Mouse (Mus musculus) embryonic facial prominence, embryonic 12.5 days (tissue): ENCODE measurements at regions not wholly inside any gene's neighbourhood (a gene's known extent, or its start where the extent isn't known, plus 50 kb on each side); places are given as distances from the start of the nearest gene placed in this dataset.

Experiments used
- ATAC-seq: fragments of 200-750 bp; cut with Nextera tagmentation; 2 replicates; pipeline ENCODE4 v1.8.0; 2017; ENCODE audit not compliant: insufficient number of reproducible peaks, insufficient read depth, low FRiP score, low TSS enrichment
- H3K27ac ChIP-seq: fragments of 300-500 bp; sonication (generic); 2 replicates; pipeline ENCODE4 v1.5.1; 2016; ENCODE audit warnings: mild to moderate bottlenecking
- H3K27me3 ChIP-seq: fragments of 300-500 bp; sonication (generic); 2 replicates; pipeline ENCODE4 v1.6.1; 2016; ENCODE audit warnings: mild to moderate bottlenecking, moderate library complexity
- H3K36me3 ChIP-seq: fragments of 300-500 bp; sonication (generic); 2 replicates; pipeline ENCODE4 v1.6.1; 2016; ENCODE audit warnings: mild to moderate bottlenecking
- H3K4me1 ChIP-seq: fragments of 300-500 bp; sonication (generic); 2 replicates; pipeline ENCODE4 v1.6.1; 2016
- H3K4me2 ChIP-seq: fragments of 300-500 bp; sonication (generic); replicated peaks from 2 replicates; pipeline ENCODE4 v1.6.1; 2016; ENCODE audit warnings: mild to moderate bottlenecking, moderate library complexity
- H3K4me3 ChIP-seq: fragments of 300-500 bp; sonication (generic); 2 replicates; pipeline ENCODE4 v1.5.1; 2016; ENCODE audit warnings: mild to moderate bottlenecking
- H3K9ac ChIP-seq: fragments of 300-500 bp; sonication (generic); 2 replicates; pipeline ENCODE4 v1.6.1; 2016; ENCODE audit warnings: mild to moderate bottlenecking, moderate library complexity
- H3K9me3 ChIP-seq: fragments of 300-500 bp; sonication (generic); 2 replicates; pipeline ENCODE4 v1.6.1; 2016; ENCODE audit warnings: mild to moderate bottlenecking, moderate library complexity
- WGBS: fragments of 180-500 bp; shearing (Covaris S2); methylation state at CpG from one replicate; pipeline ENCODE4 v1.1.7; 2016; 5-methylcytosine and 5-hydroxymethylcytosine counted together

- H3K9ac ChIP-seq, result no peak overlapping the region
- H3K27me3 ChIP-seq, result no peaks in the 10 kb centered on the region
- H3K4me3 ChIP-seq, result no peak overlapping the region
- no peak for ATAC-seq
- H3K4me1 ChIP-seq, result peaks cover 52% of the 10 kb centered on the region
- H3K9me3 ChIP-seq, result no peaks in the 10 kb centered on the region
- H3K4me2 ChIP-seq, result no peak overlapping the region
- H3K27ac ChIP-seq, result peak overlapping the region; percentile 94
- H3K36me3 ChIP-seq, result no peaks in the 10 kb centered on the region
- 55% methylated on average over 1 of the region's 1 CpGs for WGBS
These were observed 66.8 kb upstream of the Haao start for GRCm38 (mm10) chr17:83914603-83915002.

- Histone ChIP-seq H3K27me3 (no peaks in the 10 kb centered on the region), H3K36me3 (no peaks in the 10 kb centered on the region), H3K9me3 (no peaks in the 10 kb centered on the region), H3K9ac (no peak overlapping the region), H3K4me1 (peaks cover 52% of the 10 kb centered on the region), H3K4me2 (no peak overlapping the region), H3K27ac (peak overlapping the region; percentile 94), H3K4me3 (no peak overlapping the region)
- 26% methylated on average over 13 of the region's 13 CpGs for WGBS
- peak; percentile 88 for ATAC-seq
These were observed 66.1 kb upstream of the Haao start for GRCm38 (mm10) chr17:83913711-83914415.

GRCm38 (mm10) chr17:83912421-83912820 is 64.7 kb upstream of the Haao start:
- Histone ChIP-seq H3K36me3 (no peaks in the 10 kb centered on the region), H3K9ac (no peak overlapping the region), H3K9me3 (no peaks in the 10 kb centered on the region), H3K27me3 (no peaks in the 10 kb centered on the region), H3K4me2 (no peak overlapping the region), H3K27ac (peak overlapping the region; percentile 94), H3K4me1 (peaks cover 39% of the 10 kb centered on the region), H3K4me3 (no peak overlapping the region)
- 91% methylated on average over 6 of the region's 6 CpGs for WGBS
- no peak for ATAC-seq

GRCm38 (mm10) chr17:83908811-83909210 is 61.0 kb upstream of the Haao start:
- no peak overlapping the region for H3K4me2 ChIP-seq
- ATAC-seq, result no peak
- no peak overlapping the region for H3K27ac ChIP-seq
- no peaks in the 10 kb centered on the region for H3K36me3 ChIP-seq
- peaks cover 10% of the 10 kb centered on the region for H3K4me1 ChIP-seq
- H3K9me3 ChIP-seq, result no peaks in the 10 kb centered on the region
- 90% methylated on average over 6 of the region's 6 CpGs for WGBS
- H3K4me3 ChIP-seq, result no peak overlapping the region
- H3K27me3 ChIP-seq, result no peaks in the 10 kb centered on the region
- no peak overlapping the region for H3K9ac ChIP-seq

- Histone ChIP-seq H3K27ac (no peak overlapping the region), H3K36me3 (no peaks in the 10 kb centered on the region), H3K4me2 (no peak overlapping the region), H3K9me3 (no peaks in the 10 kb centered on the region), H3K4me1 (peaks cover 8% of the 10 kb centered on the region), H3K4me3 (no peak overlapping the region), H3K27me3 (no peaks in the 10 kb centered on the region), H3K9ac (no peak overlapping the region)
- 92% methylated on average over 3 of the region's 3 CpGs for WGBS
- ATAC-seq, result no peak
These were observed 59.8 kb upstream of the Haao start for GRCm38 (mm10) chr17:83907538-83907937.

- ATAC-seq, result no peak
- H3K4me3 ChIP-seq, result no peak overlapping the region
- no peak overlapping the region for H3K9ac ChIP-seq
- peaks cover 14% of the 10 kb centered on the region for H3K4me1 ChIP-seq
- WGBS, result 88% methylated on average over 12 of the region's 12 CpGs
- no peak overlapping the region for H3K4me2 ChIP-seq
- no peak overlapping the region for H3K27ac ChIP-seq
- no peaks in the 10 kb centered on the region for H3K27me3 ChIP-seq
- no peaks in the 10 kb centered on the region for H3K9me3 ChIP-seq
- H3K36me3 ChIP-seq, result no peaks in the 10 kb centered on the region
These were observed 59.2 kb upstream of the Haao start for GRCm38 (mm10) chr17:83906751-83907537.

GRCm38 (mm10) chr17:83903467-83903866 is 55.7 kb upstream of the Haao start:
- peak; percentile 66; the same call in 1 of the 2 replicates for ATAC-seq
- Histone ChIP-seq H3K4me1 (peaks cover 19% of the 10 kb centered on the region), H3K9me3 (no peaks in the 10 kb centered on the region), H3K27me3 (no peaks in the 10 kb centered on the region), H3K4me3 (no peak overlapping the region), H3K36me3 (no peaks in the 10 kb centered on the region), H3K4me2 (no peak overlapping the region), H3K9ac (no peak overlapping the region), H3K27ac (peak overlapping the region; percentile 61; the same call in 1 of the 2 replicates)
- WGBS, result under 1% methylated on average over 7 of the region's 7 CpGs

- peaks cover 26% of the 10 kb centered on the region for H3K4me1 ChIP-seq
- no peak overlapping the region for H3K4me2 ChIP-seq
- no peaks in the 10 kb centered on the region for H3K9me3 ChIP-seq
- no peak overlapping the region for H3K9ac ChIP-seq
- no peak overlapping the region for H3K4me3 ChIP-seq
- H3K27ac ChIP-seq, result peak overlapping the region; percentile 61; the same call in 1 of the 2 replicates
- H3K36me3 ChIP-seq, result no peaks in the 10 kb centered on the region
- ATAC-seq, result no peak
- H3K27me3 ChIP-seq, result no peaks in the 10 kb centered on the region
- 28% methylated on average over 3 of the region's 3 CpGs for WGBS
These were observed 54.8 kb upstream of the Haao start for GRCm38 (mm10) chr17:83902523-83902922.

GRCm38 (mm10) chr17:83902091-83902490 is 54.3 kb upstream of the Haao start:
- Histone ChIP-seq H3K4me2 (no peak overlapping the region), H3K27ac (peak overlapping the region; percentile 61; the same call in 1 of the 2 replicates), H3K9me3 (no peaks in the 10 kb centered on the region), H3K9ac (no peak overlapping the region), H3K36me3 (no peaks in the 10 kb centered on the region), H3K27me3 (no peaks in the 10 kb centered on the region), H3K4me1 (peaks cover 29% of the 10 kb centered on the region), H3K4me3 (no peak overlapping the region)
- 34% methylated on average over 6 of the region's 6 CpGs for WGBS
- no peak for ATAC-seq

GRCm38 (mm10) chr17:83899588-83900152 is 51.9 kb upstream of the Haao start:
- Histone ChIP-seq H3K9ac (no peak overlapping the region), H3K27me3 (no peaks in the 10 kb centered on the region), H3K4me1 (peaks cover 46% of the 10 kb centered on the region), H3K27ac (no peak overlapping the region), H3K36me3 (no peaks in the 10 kb centered on the region), H3K9me3 (no peaks in the 10 kb centered on the region), H3K4me3 (no peak overlapping the region), H3K4me2 (no peak overlapping the region)
- WGBS, result 73% methylated on average over 7 of the region's 7 CpGs
- ATAC-seq, result no peak

- no peaks in the 10 kb centered on the region for H3K36me3 ChIP-seq
- H3K4me1 ChIP-seq, result peaks cover 41% of the 10 kb centered on the region
- no peak for ATAC-seq
- H3K4me3 ChIP-seq, result no peak overlapping the region
- 88% methylated on average over 5 of the region's 5 CpGs for WGBS
- no peak overlapping the region for H3K27ac ChIP-seq
- no peaks in the 10 kb centered on the region for H3K9me3 ChIP-seq
- no peak overlapping the region for H3K4me2 ChIP-seq
- H3K27me3 ChIP-seq, result no peaks in the 10 kb centered on the region
- H3K9ac ChIP-seq, result no peak overlapping the region
These were observed 50.8 kb upstream of the Haao start for GRCm38 (mm10) chr17:83898531-83898930.
